Mouse (Mus musculus): ENCODE measurements around the gene Ccl12. TPM values are rescaled to one million over a fixed set of nuclear protein-coding genes. Genes with fewer than 3 reads are reported as not detected.

Gene Ccl12
- polyA plus RNA-seq (2014; fragmentation: Nextera tagmentation; extraction: Ambion mirVana), result 1.7 and 1.8 TPM in 2 replicates

GRCm38 (mm10) chr11:82101529-82101928 lies at the start of gene Ccl12:
Gene Ccl12, plus strand, starts transcription at chr11:82101845.
- DNase-seq (ENCODE audit: low spot score) (no peak), ATAC-seq (no peak)
- no peak within 1 kb of the TSS for H3K27ac ChIP-seq (ENCODE audit: low read depth, low read length)
- H3K4me1 ChIP-seq (ENCODE audit: control insufficient read depth, insufficient read depth, low read length), result no peaks in the 10 kb centered on the region
- H3K9ac ChIP-seq (ENCODE audit: low read length), result no peak within 1 kb of the TSS
- no peaks in the 10 kb centered on the region for H3K9me3 ChIP-seq (replicated peaks; ENCODE audit: control insufficient read depth, low read length)
- H3K4me2 ChIP-seq (ENCODE audit: low read length), result no peak within 1 kb of the TSS
- H3K4me3 ChIP-seq (ENCODE audit: low read depth, low read length), result no peak within 1 kb of the TSS
- H3K27me3 ChIP-seq (replicated peaks; ENCODE audit: control insufficient read depth, insufficient read depth, low read length), result no peaks in the 10 kb centered on the region
- no peaks in the 10 kb centered on the region for H3K36me3 ChIP-seq (ENCODE audit: control insufficient read depth, insufficient read depth, low read length)
- 66% methylated on average over 2 of the region's 2 CpGs for WGBS

DNA sequence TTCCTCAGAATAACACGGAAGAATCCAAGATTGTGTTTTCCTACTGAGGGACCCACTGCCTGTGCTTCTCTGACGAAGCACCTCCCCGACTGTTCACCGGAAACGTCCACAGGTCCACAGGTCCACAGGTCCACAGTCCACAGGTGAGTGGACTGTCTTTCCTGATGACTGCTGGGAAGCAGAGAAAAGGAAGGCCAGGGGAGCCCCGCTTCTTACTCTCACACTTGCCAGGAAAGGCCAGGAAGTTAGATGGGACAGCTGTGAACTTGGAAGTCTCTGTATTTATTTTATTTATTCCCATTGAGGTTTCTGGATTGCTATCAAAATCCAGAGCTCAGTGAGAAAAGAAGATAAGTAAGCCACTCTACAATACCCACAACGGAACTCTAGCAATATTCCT lies 47.8 kb upstream of the Ccl12 start:
- no peak overlapping the region for H3K9ac ChIP-seq (ENCODE audit: low read length)
- DNase-seq (ENCODE audit: low spot score) (no peak), ATAC-seq (no peak)
- H3K4me3 ChIP-seq (ENCODE audit: low read depth, low read length), result no peak overlapping the region
- no peaks in the 10 kb centered on the region for H3K9me3 ChIP-seq (replicated peaks; ENCODE audit: control insufficient read depth, low read length)
- no peaks in the 10 kb centered on the region for H3K27me3 ChIP-seq (replicated peaks; ENCODE audit: control insufficient read depth, insufficient read depth, low read length)
- no peak overlapping the region for H3K27ac ChIP-seq (ENCODE audit: low read depth, low read length)
- H3K4me2 ChIP-seq (ENCODE audit: low read length), result no peak overlapping the region
- H3K4me1 ChIP-seq (ENCODE audit: control insufficient read depth, insufficient read depth, low read length), result no peaks in the 10 kb centered on the region
- 91% methylated on average over 7 of the region's 7 CpGs for WGBS
- H3K36me3 ChIP-seq (ENCODE audit: control insufficient read depth, insufficient read depth, low read length), result no peaks in the 10 kb centered on the region

- no peak for DNase-seq (ENCODE audit: low spot score)
- no peak within 1 kb of the TSS for H3K9ac ChIP-seq (ENCODE audit: low read length)
- H3K36me3 ChIP-seq (ENCODE audit: control insufficient read depth, insufficient read depth, low read length), result no peaks in the 10 kb centered on the region
- no peaks in the 10 kb centered on the region for H3K4me1 ChIP-seq (ENCODE audit: control insufficient read depth, insufficient read depth, low read length)
- H3K27me3 ChIP-seq (replicated peaks; ENCODE audit: control insufficient read depth, insufficient read depth, low read length), result no peaks in the 10 kb centered on the region
- no peak within 1 kb of the TSS for H3K4me3 ChIP-seq (ENCODE audit: low read depth, low read length)
- no peak within 1 kb of the TSS for H3K4me2 ChIP-seq (ENCODE audit: low read length)
- H3K9me3 ChIP-seq (replicated peaks; ENCODE audit: control insufficient read depth, low read length), result no peaks in the 10 kb centered on the region
- no peak for ATAC-seq
- H3K27ac ChIP-seq (ENCODE audit: low read depth, low read length), result no peak within 1 kb of the TSS
- 79% methylated on average over 6 of the region's 6 CpGs for WGBS
Observed at GRCm38 (mm10) chr11:82057646-82058045, 44.0 kb upstream of the Ccl12 start, which contains the start of gene Ccl11. Gene Ccl11, plus strand, starts transcription at chr11:82057823.

DNA sequence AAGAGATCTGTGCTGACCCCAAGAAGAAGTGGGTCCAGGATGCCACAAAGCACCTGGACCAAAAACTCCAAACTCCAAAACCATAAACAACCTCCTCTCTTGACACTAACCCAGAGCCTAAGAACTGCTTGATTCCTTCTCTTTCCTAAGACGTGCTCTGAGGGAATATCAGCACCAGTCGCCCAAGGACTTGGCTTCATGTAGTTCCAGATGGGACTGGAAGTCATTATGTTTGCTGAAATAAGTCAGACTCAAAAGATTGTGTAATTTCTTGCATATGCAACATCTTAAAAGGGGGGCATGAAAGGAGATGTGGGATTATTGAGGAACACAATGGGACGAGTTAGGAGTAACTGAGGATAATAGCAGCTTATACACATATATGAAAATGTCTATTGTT lies 39.4 kb upstream of the Ccl12 start:
- no peaks in the 10 kb centered on the region for H3K27me3 ChIP-seq (replicated peaks; ENCODE audit: control insufficient read depth, insufficient read depth, low read length)
- no peak for ATAC-seq
- H3K27ac ChIP-seq (ENCODE audit: low read depth, low read length), result no peak overlapping the region
- no peak overlapping the region for H3K4me2 ChIP-seq (ENCODE audit: low read length)
- no peaks in the 10 kb centered on the region for H3K4me1 ChIP-seq (ENCODE audit: control insufficient read depth, insufficient read depth, low read length)
- H3K4me3 ChIP-seq (ENCODE audit: low read depth, low read length), result no peak overlapping the region
- H3K36me3 ChIP-seq (ENCODE audit: control insufficient read depth, insufficient read depth, low read length), result no peaks in the 10 kb centered on the region
- H3K9me3 ChIP-seq (replicated peaks; ENCODE audit: control insufficient read depth, low read length), result no peaks in the 10 kb centered on the region
- no peak overlapping the region for H3K9ac ChIP-seq (ENCODE audit: low read length)
- 79% methylated on average over 3 of the region's 3 CpGs for WGBS
- DNase-seq (ENCODE audit: low spot score), result no peak

DNA sequence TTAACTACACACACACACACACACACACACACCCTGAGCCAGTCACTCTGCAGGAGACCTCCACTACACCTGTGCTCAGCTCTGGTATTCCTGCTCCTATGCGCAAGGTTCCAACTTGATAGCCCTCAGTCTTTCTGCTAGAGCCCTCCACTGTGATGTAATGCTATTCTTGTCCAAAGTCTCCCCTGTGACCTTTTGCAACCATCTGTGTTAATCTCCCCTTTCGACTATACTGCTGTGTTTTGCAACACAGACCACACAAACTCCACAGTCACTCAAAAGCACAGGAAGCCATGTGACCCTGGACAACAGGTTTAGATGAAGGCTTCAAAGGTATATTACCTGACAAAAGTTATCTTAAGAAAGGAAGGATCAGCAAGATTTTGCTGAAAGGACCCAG lies 38.2 kb upstream of the Ccl12 start:
- ATAC-seq, result no peak
- no peak overlapping the region for H3K27ac ChIP-seq (ENCODE audit: low read depth, low read length)
- H3K4me3 ChIP-seq (ENCODE audit: low read depth, low read length), result no peak overlapping the region
- WGBS, result 78% methylated on average over 2 of the region's 2 CpGs
- H3K4me2 ChIP-seq (ENCODE audit: low read length), result no peak overlapping the region
- no peak overlapping the region for H3K9ac ChIP-seq (ENCODE audit: low read length)
- no peaks in the 10 kb centered on the region for H3K9me3 ChIP-seq (replicated peaks; ENCODE audit: control insufficient read depth, low read length)
- no peaks in the 10 kb centered on the region for H3K27me3 ChIP-seq (replicated peaks; ENCODE audit: control insufficient read depth, insufficient read depth, low read length)
- no peaks in the 10 kb centered on the region for H3K4me1 ChIP-seq (ENCODE audit: control insufficient read depth, insufficient read depth, low read length)
- no peaks in the 10 kb centered on the region for H3K36me3 ChIP-seq (ENCODE audit: control insufficient read depth, insufficient read depth, low read length)
- DNase-seq (ENCODE audit: low spot score), result no peak

DNA sequence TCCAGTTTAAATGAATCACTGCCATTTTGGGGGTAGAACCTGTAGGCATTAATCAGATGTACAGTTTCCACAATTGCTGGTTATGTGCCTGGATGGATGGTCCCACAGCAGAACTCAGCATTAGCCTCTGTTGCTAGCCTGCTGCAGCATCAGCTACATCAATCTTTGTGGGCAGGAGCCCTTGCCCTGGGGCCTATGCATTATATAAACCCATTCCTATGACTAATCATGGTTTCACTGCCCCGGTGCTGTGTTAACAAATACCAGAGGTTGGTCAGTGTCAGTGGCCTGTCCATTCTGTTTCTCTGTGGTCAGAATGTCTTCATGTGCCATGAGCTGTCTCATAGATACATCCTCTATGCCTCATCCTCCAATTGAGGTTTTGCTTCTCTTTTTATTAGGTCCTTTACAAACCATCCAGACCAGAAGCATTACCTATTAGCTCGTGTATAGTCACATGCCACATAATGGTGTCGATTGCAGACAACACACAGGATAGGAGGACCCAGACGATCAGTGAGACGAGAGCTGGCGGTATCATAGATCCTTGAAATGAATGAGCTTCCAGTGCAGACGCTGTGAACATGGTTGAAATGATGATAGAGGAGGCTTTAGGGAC lies 34.6 kb upstream of the Ccl12 start:
- H3K9me3 ChIP-seq (replicated peaks; ENCODE audit: control insufficient read depth, low read length), result no peaks in the 10 kb centered on the region
- H3K4me2 ChIP-seq (ENCODE audit: low read length), result no peak overlapping the region
- ATAC-seq (no peak), DNase-seq (ENCODE audit: low spot score) (no peak)
- H3K36me3 ChIP-seq (ENCODE audit: control insufficient read depth, insufficient read depth, low read length), result no peaks in the 10 kb centered on the region
- WGBS, result 87% methylated on average over 7 of the region's 7 CpGs
- no peak overlapping the region for H3K4me3 ChIP-seq (ENCODE audit: low read depth, low read length)
- H3K9ac ChIP-seq (ENCODE audit: low read length), result no peak overlapping the region
- H3K27ac ChIP-seq (ENCODE audit: low read depth, low read length), result no peak overlapping the region
- H3K27me3 ChIP-seq (replicated peaks; ENCODE audit: control insufficient read depth, insufficient read depth, low read length), result no peaks in the 10 kb centered on the region
- no peaks in the 10 kb centered on the region for H3K4me1 ChIP-seq (ENCODE audit: control insufficient read depth, insufficient read depth, low read length)

- no peak for DNase-seq (ENCODE audit: low spot score)
- Histone ChIP-seq H3K4me3 (ENCODE audit: low read depth, low read length) (no peak overlapping the region), H3K4me2 (ENCODE audit: low read length) (no peak overlapping the region), H3K9ac (ENCODE audit: low read length) (no peak overlapping the region), H3K9me3 (replicated peaks; ENCODE audit: control insufficient read depth, low read length) (no peaks in the 10 kb centered on the region), H3K36me3 (ENCODE audit: control insufficient read depth, insufficient read depth, low read length) (no peaks in the 10 kb centered on the region), H3K27ac (ENCODE audit: low read depth, low read length) (no peak overlapping the region), H3K4me1 (ENCODE audit: control insufficient read depth, insufficient read depth, low read length) (no peaks in the 10 kb centered on the region), H3K27me3 (replicated peaks; ENCODE audit: control insufficient read depth, insufficient read depth, low read length) (no peaks in the 10 kb centered on the region)
- WGBS, result 78% methylated on average over 3 of the region's 3 CpGs
- ATAC-seq, result no peak
Observed at GRCm38 (mm10) chr11:82071076-82071475, 30.6 kb upstream of the Ccl12 start.

DNA sequence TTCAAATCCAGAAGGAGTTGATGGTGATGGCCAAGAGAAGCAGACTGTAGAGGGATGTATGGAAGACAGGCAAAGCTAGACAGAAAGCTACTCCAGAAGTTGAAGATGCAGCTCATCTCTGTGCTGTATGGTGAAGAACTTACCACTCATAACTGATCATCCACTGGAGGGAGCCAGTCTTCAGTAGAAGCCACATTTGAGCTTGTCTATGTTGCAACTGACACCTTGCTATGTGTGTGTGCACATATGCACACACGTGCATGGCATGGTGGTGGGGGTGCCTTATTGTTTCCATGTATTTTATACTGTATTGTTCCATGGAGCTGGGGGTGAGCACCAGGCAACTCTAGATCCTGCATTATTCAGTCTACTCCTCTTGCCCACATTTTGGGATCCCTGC lies 29.3 kb upstream of the Ccl12 start:
- no peak for ATAC-seq
- Histone ChIP-seq H3K9ac (ENCODE audit: low read length) (no peak overlapping the region), H3K4me1 (ENCODE audit: control insufficient read depth, insufficient read depth, low read length) (no peaks in the 10 kb centered on the region), H3K9me3 (replicated peaks; ENCODE audit: control insufficient read depth, low read length) (no peaks in the 10 kb centered on the region), H3K4me2 (ENCODE audit: low read length) (no peak overlapping the region), H3K36me3 (ENCODE audit: control insufficient read depth, insufficient read depth, low read length) (no peaks in the 10 kb centered on the region), H3K27me3 (replicated peaks; ENCODE audit: control insufficient read depth, insufficient read depth, low read length) (no peaks in the 10 kb centered on the region), H3K4me3 (ENCODE audit: low read depth, low read length) (no peak overlapping the region), H3K27ac (ENCODE audit: low read depth, low read length) (no peak overlapping the region)
- 86% methylated on average over 1 of the region's 1 CpGs for WGBS
- DNase-seq (ENCODE audit: low spot score), result no peak

DNA sequence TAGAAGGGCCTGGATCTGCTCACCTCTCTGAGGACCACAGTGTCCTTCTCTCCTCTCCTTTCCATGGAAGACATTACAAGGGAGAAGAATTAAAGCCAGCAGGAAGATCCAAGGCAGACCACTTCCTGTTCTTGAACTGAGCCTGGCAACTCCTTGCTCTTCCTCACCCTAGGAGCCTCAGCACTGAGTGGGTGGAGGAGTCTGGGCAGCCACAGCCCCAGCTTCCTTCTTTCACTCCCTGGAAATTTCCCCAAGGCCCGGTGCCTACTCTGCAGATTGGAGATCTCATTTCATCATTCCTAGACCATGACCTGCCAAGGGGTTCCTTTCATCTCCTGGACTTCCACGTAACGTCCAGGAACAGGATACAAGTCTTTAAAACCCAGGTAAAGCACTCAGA lies 28.7 kb upstream of the Ccl12 start:
- no peak overlapping the region for H3K4me3 ChIP-seq (ENCODE audit: low read depth, low read length)
- H3K4me1 ChIP-seq (ENCODE audit: control insufficient read depth, insufficient read depth, low read length), result no peaks in the 10 kb centered on the region
- no peak overlapping the region for H3K4me2 ChIP-seq (ENCODE audit: low read length)
- H3K27ac ChIP-seq (ENCODE audit: low read depth, low read length), result no peak overlapping the region
- no peaks in the 10 kb centered on the region for H3K27me3 ChIP-seq (replicated peaks; ENCODE audit: control insufficient read depth, insufficient read depth, low read length)
- ATAC-seq (no peak), DNase-seq (ENCODE audit: low spot score) (no peak)
- WGBS, result 83% methylated on average over 3 of the region's 3 CpGs
- H3K9me3 ChIP-seq (replicated peaks; ENCODE audit: control insufficient read depth, low read length), result no peaks in the 10 kb centered on the region
- no peak overlapping the region for H3K9ac ChIP-seq (ENCODE audit: low read length)
- no peaks in the 10 kb centered on the region for H3K36me3 ChIP-seq (ENCODE audit: control insufficient read depth, insufficient read depth, low read length)

Measured in forebrain, embryonic 14.5 days (tissue).